Mouse (Mus musculus): Measurements from ENCODE around the gene Rab39b. TPM values are rescaled to one million over a fixed set of nuclear protein-coding genes. Genes with fewer than 3 reads are reported as not detected.

Gene Rab39b
- not detected for total RNA-seq (2023)

GRCm38 (mm10) chrX:75577582-75578324, at the start of gene Rab39b:
TSS of gene Rab39b (minus strand) at chrX:75578231.

Other genes with a start within 250 kb of the Rab39b start
- 44.8 TPM for gene Fundc2, start 195.8 kb downstream of the Rab39b start, total RNA-seq (2023)
- gene F8, start 195.6 kb downstream of the Rab39b start, total RNA-seq (2023): 0.61 TPM
- gene Cmc4, start 161.6 kb downstream of the Rab39b start, total RNA-seq (2023): 10.0 TPM
- 12.8 TPM for gene Mtcp1, start 161.6 kb downstream of the Rab39b start, total RNA-seq (2023)
- 36.6 TPM for gene Brcc3, start 161.6 kb downstream of the Rab39b start, total RNA-seq (2023)
- gene Vbp1, start 63.9 kb downstream of the Rab39b start, total RNA-seq (2023): 64.4 TPM

All from CD8-positive naive resting alpha-beta T cell, adult 57 days (primary cell).